Mouse (Mus musculus) embryonic facial prominence, embryonic 14.5 days (tissue): ENCODE data around the gene Rusc2. TPM values are rescaled to one million over a fixed set of nuclear protein-coding genes. Genes with fewer than 3 reads are reported as not detected.
A peak's percentile ranks its signal among the peaks of the same experiment; 100 is the strongest.

ENCODE experiments used
- ATAC-seq: fragments of 200-750 bp; cut with Nextera tagmentation; 2 replicates; pipeline ENCODE4 v1.8.0; 2017; ENCODE audit warnings: low read depth, moderate number of reproducible peaks, moderate TSS enrichment
- DNase-seq: peaks from one replicate; pipeline ENCODE4 v3.0.0-alpha.2; 2015; ENCODE audit warnings: low spot score
- H3K27ac ChIP-seq: fragments of 300-500 bp; sonication (generic); replicated peaks from 2 replicates; pipeline ENCODE4 v1.5.1; 2014; ENCODE audit warnings: low read depth, mild to moderate bottlenecking, low read length, moderate library complexity
- H3K27me3 ChIP-seq: fragments of 300-500 bp; sonication (generic); replicated peaks from 2 replicates; pipeline ENCODE4 v1.6.1; 2014; ENCODE audit warnings: low read length; ENCODE audit not compliant: control insufficient read depth, insufficient read depth
- H3K36me3 ChIP-seq: fragments of 300-500 bp; sonication (generic); 2 replicates; pipeline ENCODE4 v1.6.1; 2014; ENCODE audit warnings: low read length, mixed read lengths; ENCODE audit not compliant: control insufficient read depth, insufficient read depth
- H3K4me1 ChIP-seq: fragments of 300-500 bp; sonication (generic); 2 replicates; pipeline ENCODE4 v1.6.1; 2014; ENCODE audit warnings: antibody characterized with exemption, low read length; ENCODE audit not compliant: control insufficient read depth, insufficient read depth
- H3K4me2 ChIP-seq: fragments of 300-500 bp; sonication (generic); 2 replicates; pipeline ENCODE4 v1.6.1; 2014; ENCODE audit warnings: low read depth, mild to moderate bottlenecking, low read length, moderate library complexity, mixed read lengths
- H3K4me3 ChIP-seq: fragments of 300-500 bp; sonication (generic); 2 replicates; pipeline ENCODE4 v1.5.1; 2014; ENCODE audit warnings: low read depth, mild to moderate bottlenecking, low read length
- H3K9ac ChIP-seq: fragments of 300-500 bp; sonication (generic); 2 replicates; pipeline ENCODE4 v1.6.1; 2014; ENCODE audit warnings: low read depth, mild to moderate bottlenecking, low read length, moderate library complexity, mixed read lengths
- H3K9me3 ChIP-seq: fragments of 300-500 bp; sonication (generic); 2 replicates; pipeline ENCODE4 v1.6.1; 2016; ENCODE audit warnings: low read length; ENCODE audit not compliant: control insufficient read depth
- WGBS: fragments of 180-500 bp; shearing (Covaris S2); extraction: QIAGEN DNeasy Blood & Tissue Kit; methylation state at CpG from one replicate; pipeline ENCODE4 v1.1.7; 2014; 5-methylcytosine and 5-hydroxymethylcytosine counted together
- polyA plus RNA-seq: library from polyadenylated mRNA; unstranded; fragments of >200 nt; fragmentation: Nextera tagmentation; extraction: Ambion mirVana; gene quantifications from 2 replicates; pipeline ENCODE4 v1.2.1, GENCODE M21; 2014

The Rusc2 gene
- polyA plus RNA-seq, 1 experiment from 2014 or later: 11.5 TPM

DNA sequence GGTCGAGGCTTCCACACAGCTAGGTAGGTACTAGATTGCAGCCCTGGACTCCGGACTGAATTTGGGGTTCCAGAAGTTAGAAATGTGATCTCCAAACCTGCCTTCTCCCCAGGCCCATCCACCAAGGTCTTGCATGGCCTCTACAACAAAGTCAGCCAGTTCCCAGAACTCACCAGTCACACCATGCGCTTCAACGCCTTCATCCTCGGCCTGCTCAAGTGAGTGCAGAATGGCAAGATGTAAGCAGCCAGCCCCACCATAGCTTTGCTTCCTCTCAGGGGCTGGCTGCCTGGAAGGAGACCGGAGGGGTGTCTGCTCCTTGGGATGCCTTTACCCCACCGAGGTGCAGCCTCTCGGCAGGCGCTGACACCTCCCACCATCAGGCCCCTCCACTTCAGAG is 42.3 kb downstream of the Rusc2 start:
- peaks cover 4% of the 10 kb centered on the region; the same call in 1 of the 2 replicates for H3K4me1 ChIP-seq
- peaks cover 56% of the 10 kb centered on the region for H3K36me3 ChIP-seq
- H3K27ac ChIP-seq: no peak overlapping the region
- 80% methylated on average over 9 of the region's 9 CpGs for WGBS
- no peak overlapping the region for H3K9ac ChIP-seq
- no peak overlapping the region for H3K4me2 ChIP-seq
- H3K27me3 ChIP-seq: peaks cover 50% of the 10 kb centered on the region
- no peaks in the 10 kb centered on the region for H3K9me3 ChIP-seq
- no peak overlapping the region for H3K4me3 ChIP-seq
- DNase-seq: no peak
- no peak for ATAC-seq

DNA sequence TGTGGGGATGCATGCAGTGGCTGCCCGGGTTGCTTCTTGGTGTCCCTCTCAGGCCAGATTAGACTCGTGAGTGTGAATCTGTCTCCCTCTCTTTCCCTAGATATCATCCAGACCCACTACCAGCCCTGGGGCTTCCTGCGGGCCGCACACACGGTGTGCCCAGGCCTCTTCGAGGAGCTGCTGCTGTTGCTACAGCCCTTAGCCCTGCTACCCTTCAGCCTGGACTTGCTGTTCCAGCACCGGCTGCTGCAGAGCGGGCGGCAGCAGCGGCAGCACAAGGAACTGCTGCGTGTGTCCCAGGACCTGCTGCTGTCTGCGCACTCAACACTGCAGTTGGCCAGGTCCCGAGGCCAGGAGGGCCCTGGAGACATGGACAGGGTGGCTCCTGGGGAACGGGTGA is 43.4 kb downstream of the Rusc2 start:
- WGBS: 30% methylated on average over 14 of the region's 14 CpGs
- no peak for DNase-seq
- 0 out of 2 replicates have a peak overlapping the region, but pooled peaks have one; percentile 8 for H3K9ac ChIP-seq

DNA sequence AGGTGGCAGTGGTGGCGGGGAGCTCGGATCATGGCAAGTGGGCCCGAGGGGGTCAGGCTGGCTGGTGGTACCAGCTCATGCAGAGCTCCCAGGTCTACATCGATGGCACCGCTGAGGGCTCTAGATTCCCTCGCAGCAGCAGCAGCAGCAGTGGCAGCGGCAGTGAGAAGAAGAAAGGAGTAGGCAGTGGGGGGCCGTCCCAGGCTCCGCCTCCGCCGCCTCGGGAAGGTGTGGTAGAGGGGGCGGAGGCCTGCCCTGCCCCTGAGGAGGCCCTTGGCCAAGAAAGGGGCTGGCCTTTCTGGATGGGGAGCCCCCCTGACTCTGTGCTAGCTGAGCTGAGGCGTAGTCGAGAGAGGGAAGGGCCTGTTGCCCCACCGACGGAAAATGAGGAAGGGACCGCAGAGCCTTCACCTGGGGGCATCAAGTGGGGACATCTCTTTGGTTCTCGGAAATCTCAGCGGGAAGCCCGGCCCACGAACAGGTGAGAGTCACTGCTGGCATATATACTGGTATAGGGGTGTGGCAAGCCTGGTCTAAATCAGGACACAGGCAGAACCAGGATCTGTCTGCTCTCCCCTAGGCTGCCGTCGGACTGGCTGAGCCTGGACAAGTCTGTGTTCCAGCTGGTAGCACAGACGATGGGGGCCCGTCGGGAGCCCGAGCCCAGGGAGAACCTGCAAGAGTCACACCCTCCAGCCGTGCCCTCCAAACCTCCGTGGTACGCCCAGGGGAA is 44.0 kb downstream of the Rusc2 start:
- peak overlapping the region; percentile 8; the same call in 1 of the 2 replicates for H3K9ac ChIP-seq
- DNase-seq (no peak), ATAC-seq (peak; percentile 17; the same call in 1 of the 2 replicates)
- peaks cover 4% of the 10 kb centered on the region; the same call in 1 of the 2 replicates for H3K4me1 ChIP-seq
- H3K27ac ChIP-seq: no peak overlapping the region
- H3K9me3 ChIP-seq: no peaks in the 10 kb centered on the region
- H3K27me3 ChIP-seq: peaks cover 50% of the 10 kb centered on the region
- no peak overlapping the region for H3K4me3 ChIP-seq
- peaks cover 56% of the 10 kb centered on the region for H3K36me3 ChIP-seq
- H3K4me2 ChIP-seq: peak overlapping the region; percentile 26
- WGBS: 27% methylated on average over 20 of the region's 31 CpGs

More for the DNA sequence above, 43.4 kb downstream of the Rusc2 start:
- no peak overlapping the region for H3K27ac ChIP-seq
- H3K27me3 ChIP-seq: peaks cover 50% of the 10 kb centered on the region
- no peak for ATAC-seq
- H3K4me3 ChIP-seq: no peak overlapping the region
- H3K4me2 ChIP-seq: peak overlapping the region; percentile 26
- peaks cover 4% of the 10 kb centered on the region; the same call in 1 of the 2 replicates for H3K4me1 ChIP-seq
- peaks cover 56% of the 10 kb centered on the region for H3K36me3 ChIP-seq
- no peaks in the 10 kb centered on the region for H3K9me3 ChIP-seq

DNA sequence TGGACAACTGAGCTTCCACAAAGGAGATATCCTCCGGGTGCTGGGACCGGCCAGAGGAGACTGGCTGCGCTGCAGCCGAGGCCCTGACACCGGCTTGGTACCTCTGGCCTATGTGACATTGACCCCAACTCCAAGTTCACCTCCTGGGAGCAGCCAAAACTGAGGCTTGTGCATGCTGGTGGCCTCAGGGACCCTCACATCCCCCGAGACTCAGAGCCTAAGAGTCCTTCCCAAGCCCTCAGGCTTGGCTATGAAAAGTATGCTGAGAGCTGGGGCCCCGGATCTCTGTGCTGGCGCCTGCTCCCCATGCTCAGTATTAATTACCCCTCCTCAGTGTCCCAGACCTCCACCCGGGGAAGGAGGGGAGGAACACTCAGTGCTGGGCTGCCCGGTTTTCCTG is 44.7 kb downstream of the Rusc2 start:
- DNase-seq (no peak), ATAC-seq (no peak)
- Histone ChIP-seq H3K4me1 (peaks cover 4% of the 10 kb centered on the region; the same call in 1 of the 2 replicates), H3K36me3 (peaks cover 56% of the 10 kb centered on the region), H3K4me2 (no peak overlapping the region), H3K4me3 (no peak overlapping the region), H3K9ac (no peak overlapping the region), H3K9me3 (no peaks in the 10 kb centered on the region), H3K27ac (no peak overlapping the region), H3K27me3 (peaks cover 50% of the 10 kb centered on the region)
- 45% methylated on average over 9 of the region's 10 CpGs for WGBS

DNA sequence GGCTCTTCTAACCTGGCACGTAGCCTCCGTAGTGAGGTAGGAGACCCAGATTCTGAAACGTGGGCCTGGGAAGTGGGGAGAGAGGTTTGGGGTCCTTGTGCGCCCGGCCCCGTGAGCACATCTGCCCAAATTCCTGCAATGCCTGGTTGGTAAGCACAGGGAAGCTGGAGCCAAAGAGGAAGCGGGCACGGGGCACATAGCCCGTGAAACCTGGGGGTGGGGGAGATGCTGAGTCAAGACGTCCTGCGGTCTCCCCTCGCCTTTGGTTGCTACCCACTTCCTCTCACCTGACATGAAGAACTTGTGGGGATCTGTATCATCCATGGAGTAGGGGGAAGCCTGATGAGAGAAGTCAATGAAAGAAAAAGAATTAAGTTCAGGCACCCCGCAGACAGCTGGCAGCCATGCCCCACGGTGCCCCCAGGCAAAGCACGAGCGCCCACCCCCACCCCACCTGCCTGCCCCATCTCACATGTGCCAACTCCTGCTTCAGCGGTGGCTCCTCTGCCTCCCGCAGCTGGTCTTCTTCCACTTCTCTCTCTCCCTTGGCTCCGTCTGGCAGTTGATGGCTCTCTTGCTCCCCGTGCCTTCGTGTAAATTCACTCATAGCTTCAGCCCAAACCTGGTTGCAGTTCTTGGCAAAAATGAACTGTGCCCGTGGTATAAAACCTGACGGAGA is 45.9 kb downstream of the Rusc2 start:
- 17% methylated on average over 20 of the region's 23 CpGs for WGBS
- peak overlapping the region; percentile 6; the same call in 1 of the 2 replicates for H3K4me2 ChIP-seq

DNA sequence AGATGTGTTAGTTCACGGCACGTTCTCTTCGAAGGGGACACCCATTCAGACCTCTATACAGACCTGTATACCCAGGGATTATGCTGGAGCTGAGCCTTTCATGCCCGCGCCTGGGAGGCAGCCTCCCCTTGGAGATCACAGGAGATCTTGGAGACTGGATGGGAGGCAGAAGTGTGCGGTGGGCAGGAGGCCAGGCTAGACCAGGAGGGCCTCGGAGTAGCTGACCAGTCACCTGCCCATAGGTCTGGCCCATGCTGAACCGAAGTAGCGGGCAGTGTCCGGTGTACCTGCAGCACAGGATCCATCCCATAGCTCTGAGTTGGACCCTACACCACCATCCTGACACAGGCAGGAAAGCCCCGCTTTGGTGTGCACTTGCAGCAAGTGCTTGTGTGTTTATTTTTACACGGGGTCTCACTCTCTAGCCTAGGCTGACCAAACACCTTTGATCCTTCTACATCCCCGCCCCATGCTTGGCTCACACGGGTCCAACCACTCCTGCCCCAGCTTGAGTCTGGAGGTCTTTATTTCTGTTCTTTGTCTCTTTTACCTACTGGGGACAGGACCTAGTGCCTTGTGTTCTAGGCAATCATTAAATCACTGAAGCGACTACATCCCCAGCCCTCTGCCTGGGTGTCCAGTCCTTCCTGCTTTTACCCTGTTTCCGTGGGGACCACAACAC is 46.5 kb downstream of the Rusc2 start:
- no peak overlapping the region for H3K9ac ChIP-seq
- H3K4me2 ChIP-seq: no peak overlapping the region
- 25% methylated on average over 12 of the region's 16 CpGs for WGBS
- H3K36me3 ChIP-seq: peaks cover 38% of the 10 kb centered on the region
- H3K27ac ChIP-seq: no peak overlapping the region
- no peak overlapping the region for H3K4me3 ChIP-seq
- no peak for ATAC-seq
- no peaks in the 10 kb centered on the region for H3K9me3 ChIP-seq
- H3K27me3 ChIP-seq: peaks cover 50% of the 10 kb centered on the region
- H3K4me1 ChIP-seq: peaks cover 4% of the 10 kb centered on the region; the same call in 1 of the 2 replicates
- no peak for DNase-seq

More for the DNA sequence above, 45.9 kb downstream of the Rusc2 start:
- ATAC-seq: no peak
- DNase-seq: no peak
- Histone ChIP-seq H3K27me3 (peaks cover 50% of the 10 kb centered on the region), H3K9me3 (no peaks in the 10 kb centered on the region), H3K4me1 (peaks cover 4% of the 10 kb centered on the region; the same call in 1 of the 2 replicates), H3K9ac (no peak overlapping the region), H3K36me3 (peaks cover 45% of the 10 kb centered on the region), H3K27ac (no peak overlapping the region), H3K4me3 (no peak overlapping the region)

DNA sequence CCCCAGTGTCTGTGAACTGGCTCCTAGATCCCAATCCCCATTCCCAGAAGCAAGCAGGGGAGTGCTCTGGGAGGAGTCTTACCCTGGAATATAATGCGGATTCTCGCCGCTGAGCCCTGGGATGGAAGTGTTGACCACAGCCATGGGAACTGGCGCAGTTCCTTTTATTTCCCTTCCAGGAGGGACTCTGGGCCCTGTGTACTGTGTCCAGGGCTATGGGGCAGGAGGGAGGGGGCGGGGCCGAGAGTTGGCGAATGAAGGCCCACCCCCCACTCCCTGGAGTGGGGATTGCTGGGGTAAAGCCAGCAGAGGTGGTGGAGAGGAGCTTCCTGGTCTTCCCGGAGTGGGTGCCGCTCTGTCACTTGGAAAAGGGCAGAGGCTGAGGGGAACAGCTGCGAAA is 47.2 kb downstream of the Rusc2 start, which contains the start of gene Fam166b:
Fam166b (minus strand) TSS at position 189 of the 400 bp plus-strand sequence.
- Histone ChIP-seq H3K4me2 (peak within 1 kb of the TSS; percentile 13; the same call in 1 of the 2 replicates), H3K27ac (no peak within 1 kb of the TSS), H3K4me3 (no peak within 1 kb of the TSS), H3K9me3 (no peaks in the 10 kb centered on the region), H3K27me3 (peaks cover 47% of the 10 kb centered on the region), H3K4me1 (peaks cover 4% of the 10 kb centered on the region; the same call in 1 of the 2 replicates), H3K36me3 (peaks cover 32% of the 10 kb centered on the region), H3K9ac (no peak within 1 kb of the TSS)
- DNase-seq: no peak
- 6% methylated on average over 10 of the region's 10 CpGs for WGBS
- no peak for ATAC-seq

DNA sequence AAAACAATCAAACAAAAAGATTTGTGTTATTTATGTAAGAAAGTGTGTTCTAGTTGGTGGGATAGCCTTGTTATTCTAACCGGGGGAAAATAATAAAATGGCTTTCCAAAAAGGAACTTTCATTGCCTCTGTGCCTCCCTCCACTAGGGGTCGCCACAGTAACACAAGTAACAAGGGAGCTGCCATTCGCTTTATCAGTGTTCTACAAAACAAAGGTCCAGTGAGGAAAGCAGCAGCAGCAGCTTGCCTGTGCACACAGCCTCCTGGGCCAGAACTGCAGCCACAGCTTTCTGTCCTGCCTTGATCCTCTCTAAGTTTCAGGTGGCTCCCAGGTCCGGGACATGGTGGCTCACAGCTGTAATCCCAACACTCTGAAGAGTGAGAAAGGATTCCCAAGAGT is 49.9 kb downstream of the Rusc2 start:
- under 1% methylated on average over 4 of the region's 4 CpGs for WGBS
- H3K9ac ChIP-seq: no peak overlapping the region

More for the DNA sequence above, 49.9 kb downstream of the Rusc2 start:
- DNase-seq: peak; percentile 95
- Histone ChIP-seq H3K36me3 (peaks cover 4% of the 10 kb centered on the region; the same call in 1 of the 2 replicates), H3K27me3 (peaks cover 22% of the 10 kb centered on the region), H3K4me2 (no peak overlapping the region), H3K9me3 (no peaks in the 10 kb centered on the region), H3K4me3 (no peak overlapping the region), H3K4me1 (0 out of 2 replicates have a peak, but pooled peaks cover 4% of the 10 kb centered on the region), H3K27ac (no peak overlapping the region)
- ATAC-seq: peak; percentile 47; the same call in 1 of the 2 replicates
